Mouse (Mus musculus) activated CD4-positive, CD25-positive, alpha-beta regulatory T cell, adult 4 months (primary cell): ENCODE data around the gene Notch2. TPM values are rescaled to one million over a fixed set of nuclear protein-coding genes. Genes with fewer than 3 reads are reported as not detected.
"Not testable (repeated sequence)": the region's sequence is repeated elsewhere in the genome, so short reads cannot be mapped to it uniquely, and the experiment has no call there.

ENCODE experiments used
- ATAC-seq: one replicate; pipeline ENCODE4 v1.8.0; 2017
- polyA plus RNA-seq, 2 experiments: library from polyadenylated mRNA; unstranded; fragments of 100-300 nt; shearing (Covaris generic); gene quantifications; one replicate each; pipeline ENCODE4 v1.2.1; 2017

Gene Notch2
- polyA plus RNA-seq, 2 experiments from 2014 or later, result 14.1 to 17.5 TPM

DNA sequence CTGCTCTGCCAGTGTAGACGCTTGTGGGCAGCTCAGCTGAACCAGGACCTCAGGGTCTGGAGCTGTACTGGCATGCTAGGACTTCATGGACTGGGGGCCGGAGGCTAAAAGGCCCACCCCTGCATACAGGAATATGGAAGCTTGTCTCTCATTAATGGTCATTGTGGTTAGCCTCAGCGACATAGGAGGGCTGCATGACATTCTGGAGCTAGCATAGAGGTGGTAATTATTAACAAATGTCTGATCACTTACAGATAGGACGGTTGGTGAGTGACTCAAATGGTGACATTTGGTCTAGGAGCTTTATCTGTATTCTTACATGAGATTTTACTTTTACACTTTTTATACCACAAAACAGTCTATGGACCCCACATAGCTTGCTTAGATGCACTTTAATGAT is 92.8 kb downstream of the Notch2 start:
- no peak for ATAC-seq

DNA sequence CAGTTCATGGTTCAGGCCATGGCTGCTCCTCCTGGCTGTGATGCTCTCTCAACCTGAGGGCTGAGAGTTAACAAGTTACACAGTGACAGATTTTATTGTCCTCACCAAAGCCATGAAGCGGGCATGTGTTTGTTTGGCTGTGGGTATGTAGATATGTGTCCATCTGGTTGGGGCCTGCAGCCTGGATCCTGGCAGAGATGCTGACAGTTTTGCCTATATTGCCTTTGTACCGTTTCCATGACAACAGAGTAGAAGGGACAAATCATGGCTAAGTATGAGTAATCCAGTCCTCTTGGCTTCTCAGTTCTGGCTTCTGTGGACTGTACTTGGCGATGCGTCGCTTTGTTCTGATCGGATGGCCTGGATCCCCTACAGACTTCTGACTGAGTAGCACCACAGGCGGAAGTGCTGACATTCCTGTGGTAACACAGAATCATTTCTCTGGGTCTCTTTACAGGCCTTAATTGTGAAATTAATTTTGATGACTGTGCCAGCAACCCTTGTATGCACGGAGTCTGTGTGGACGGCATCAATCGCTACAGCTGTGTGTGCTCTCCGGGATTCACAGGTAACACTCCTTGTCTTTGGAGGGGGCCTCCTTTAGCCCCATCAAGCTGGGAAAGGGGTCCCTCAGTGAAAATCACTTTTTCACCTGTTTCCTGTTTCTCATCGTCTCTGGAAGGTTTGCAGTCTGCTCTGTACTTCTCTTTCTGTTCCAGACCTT is 93.4 kb downstream of the Notch2 start:
- ATAC-seq, result no peak

DNA sequence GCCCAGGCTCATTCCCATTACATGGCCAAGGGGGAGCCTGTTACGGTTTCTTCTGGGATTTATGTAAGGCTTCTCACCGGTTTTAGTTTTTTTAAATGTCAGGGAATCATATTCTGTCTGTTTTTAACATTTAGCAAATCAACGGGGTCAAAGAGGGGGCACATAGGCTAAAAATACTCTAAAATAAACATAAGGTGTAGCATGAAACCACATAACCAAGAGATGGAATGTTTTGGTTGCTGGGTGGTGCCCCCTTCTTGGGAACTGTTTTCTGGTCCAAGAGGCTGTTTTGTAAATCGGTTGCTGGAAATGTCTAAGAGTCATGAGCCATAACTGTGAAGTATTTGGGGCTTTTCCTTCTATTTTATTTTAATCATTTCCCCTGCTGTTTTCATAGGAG is 95.1 kb downstream of the Notch2 start:
- no peak for ATAC-seq

DNA sequence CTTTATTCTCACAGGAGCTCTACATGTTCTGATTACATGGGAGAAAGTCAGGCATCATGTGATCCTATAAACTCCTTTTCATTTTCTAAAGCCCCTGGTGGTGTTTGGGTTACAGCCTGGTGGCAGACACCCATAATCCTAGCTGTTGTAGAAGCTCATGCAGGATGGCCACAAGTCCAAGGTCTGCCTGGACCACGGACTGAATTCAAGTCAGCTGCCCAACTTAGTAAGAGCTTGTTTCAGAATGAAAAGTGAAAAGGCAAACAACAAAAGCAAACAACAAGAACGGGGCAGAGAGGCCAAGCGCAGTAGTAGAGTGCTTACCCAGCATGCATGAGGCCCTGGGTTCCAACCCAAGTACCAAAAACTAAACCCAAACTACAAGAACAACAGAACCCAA is 95.5 kb downstream of the Notch2 start:
- no peak for ATAC-seq

DNA sequence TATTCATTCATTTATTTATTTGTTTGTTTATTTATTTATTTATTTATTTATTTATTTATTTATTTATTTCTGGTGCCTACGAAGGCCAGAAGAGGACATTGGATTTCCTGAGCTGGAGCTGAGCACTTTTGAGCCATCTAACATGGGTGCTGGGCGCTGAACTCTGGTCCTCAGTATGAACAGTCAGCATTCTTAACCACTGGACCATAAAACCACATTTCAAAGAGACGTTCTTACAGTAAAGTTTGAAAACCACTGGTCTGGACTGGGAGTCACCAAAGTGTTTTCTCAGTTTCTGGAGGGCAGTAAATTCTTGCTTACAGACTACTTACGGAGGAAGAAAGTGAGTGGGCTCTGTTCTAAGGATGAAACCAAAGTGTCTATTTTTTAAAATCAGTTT is 97.3 kb downstream of the Notch2 start:
- no peak for ATAC-seq

DNA sequence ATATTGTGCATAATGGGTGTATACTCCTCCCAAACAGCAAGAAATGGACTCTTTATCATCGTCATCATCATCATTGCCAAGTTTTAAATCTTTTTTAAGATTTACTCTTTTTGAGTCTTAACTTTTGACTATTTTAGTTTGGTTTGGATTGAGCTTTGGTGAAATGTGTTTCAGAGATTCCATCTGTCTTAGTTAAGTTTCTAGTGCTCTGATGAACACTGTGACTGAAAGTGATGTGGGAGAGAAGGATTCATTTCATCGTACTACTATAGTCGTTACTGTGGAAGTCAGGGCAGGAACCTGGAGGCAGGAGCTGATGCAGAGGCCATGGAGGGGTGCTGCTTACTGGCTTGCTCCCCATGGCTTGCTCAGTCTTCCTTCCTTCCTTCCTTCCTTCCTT is 104.9 kb downstream of the Notch2 start:
- no peak for ATAC-seq

DNA sequence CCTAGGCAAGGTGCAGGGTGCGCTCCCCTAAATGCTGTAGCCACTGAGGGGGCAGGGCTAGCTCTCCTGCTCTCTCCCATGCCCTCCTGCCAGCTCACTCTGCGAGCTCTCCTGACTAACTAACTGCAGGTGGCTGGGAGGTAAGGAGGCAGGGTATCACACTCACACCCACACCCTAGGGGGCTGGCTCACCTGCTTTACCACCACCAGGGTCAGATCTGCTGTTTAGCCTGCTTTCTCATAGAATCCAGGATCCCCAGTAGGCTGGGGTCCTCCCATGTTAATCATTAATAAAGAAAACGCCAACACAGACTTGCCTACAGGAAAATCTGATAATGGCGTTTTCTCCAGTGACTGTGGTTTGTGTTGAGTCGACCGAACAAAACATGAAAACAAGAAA is 106.0 kb downstream of the Notch2 start:
- ATAC-seq, result no peak

DNA sequence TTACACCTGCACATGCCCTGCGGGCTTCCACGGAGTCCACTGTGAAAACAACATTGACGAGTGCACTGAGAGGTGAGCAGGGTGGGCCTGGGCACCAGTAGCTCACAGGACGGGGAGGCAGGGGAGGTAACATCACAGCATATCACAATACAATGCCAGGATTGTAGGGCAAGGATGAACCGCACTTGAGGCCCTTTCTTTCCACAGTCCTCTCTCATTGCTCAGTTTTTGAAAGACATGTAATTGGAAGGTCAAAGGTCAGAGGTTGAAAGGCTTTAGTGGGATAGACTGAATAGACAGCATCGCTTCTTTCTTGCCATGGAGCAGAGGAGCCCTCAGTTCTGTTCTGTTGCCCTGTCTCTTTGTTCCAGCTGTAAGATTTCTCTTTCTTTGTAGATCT is 107.6 kb downstream of the Notch2 start:
- ATAC-seq, result no peak

DNA sequence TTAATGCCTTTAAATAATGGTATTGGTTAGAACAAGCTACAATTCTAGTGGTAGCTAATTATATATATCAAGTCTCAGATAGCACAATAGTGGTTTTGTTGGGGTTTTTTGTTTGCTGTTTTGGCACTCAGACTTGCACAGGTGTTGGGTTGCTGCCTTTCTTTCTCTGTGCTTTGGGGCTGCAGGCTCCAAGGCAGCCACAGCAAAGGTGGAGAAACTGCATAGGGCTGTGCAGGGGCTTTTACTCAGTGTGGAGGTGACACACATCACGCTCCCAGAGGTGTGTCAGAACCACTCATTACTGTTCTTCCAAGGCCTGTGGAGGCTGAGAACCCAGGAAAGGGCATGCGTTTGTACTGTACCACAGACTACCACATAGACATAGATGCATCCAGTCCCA is 114.4 kb downstream of the Notch2 start:
- ATAC-seq, result no peak

DNA sequence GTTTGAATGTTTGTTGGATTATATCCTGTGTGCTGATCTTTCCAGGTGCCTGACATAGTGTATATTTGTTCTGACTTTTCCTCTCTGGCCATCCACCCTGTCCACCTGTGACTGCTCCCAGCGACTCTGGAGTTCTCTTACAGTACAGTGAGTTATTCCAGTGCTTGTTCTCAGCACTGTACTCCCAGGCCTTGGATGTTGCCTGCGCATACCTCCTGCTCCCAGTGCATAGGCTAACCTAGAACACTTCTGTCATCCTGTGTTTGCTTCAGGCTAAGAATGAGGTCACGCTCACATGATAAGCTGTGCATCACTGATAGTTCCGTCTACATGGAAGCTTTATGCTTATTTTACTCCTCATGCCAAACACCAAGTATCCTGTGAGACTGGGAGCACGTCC is 115.4 kb downstream of the Notch2 start:
- ATAC-seq, result no peak

DNA sequence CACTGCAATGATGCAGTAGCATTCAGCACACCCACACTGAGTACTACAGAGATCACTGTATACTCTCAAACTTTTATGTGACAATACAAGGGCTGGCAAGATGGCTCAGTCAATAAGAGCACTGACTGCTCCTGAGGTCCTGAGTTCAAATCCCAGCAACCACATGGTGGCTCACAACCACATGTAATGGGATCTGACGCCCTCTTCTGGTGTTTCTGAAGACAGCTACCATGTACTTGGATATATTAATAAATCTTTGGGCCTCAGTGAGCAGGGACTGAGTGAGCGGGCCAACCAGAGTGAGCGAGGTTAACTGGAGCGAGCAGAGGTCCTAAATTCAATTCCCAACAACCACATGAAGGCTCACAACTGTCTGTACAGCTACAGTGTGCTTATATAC is 118.8 kb downstream of the Notch2 start:
- not testable (repeated sequence) for ATAC-seq

DNA sequence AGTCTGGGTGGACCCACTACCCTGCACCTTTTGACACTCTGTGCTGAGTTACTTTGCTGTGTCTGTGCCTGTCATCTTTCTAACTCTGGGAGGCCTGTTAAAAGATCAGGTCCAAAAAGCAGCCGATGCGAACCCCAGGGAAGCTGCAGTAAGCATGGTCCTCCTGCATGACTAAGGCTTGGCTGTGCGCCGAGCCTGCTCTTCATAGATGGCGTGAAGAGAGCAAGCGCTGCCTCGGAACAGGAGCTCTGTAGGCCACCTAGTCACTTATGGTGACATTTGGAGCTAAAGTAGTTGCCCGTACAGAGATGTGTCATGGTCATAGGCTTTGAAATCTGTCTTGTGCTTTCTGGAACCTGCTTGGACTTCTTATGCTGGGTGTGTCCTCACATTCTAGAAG is 119.3 kb downstream of the Notch2 start:
- ATAC-seq, result no peak

DNA sequence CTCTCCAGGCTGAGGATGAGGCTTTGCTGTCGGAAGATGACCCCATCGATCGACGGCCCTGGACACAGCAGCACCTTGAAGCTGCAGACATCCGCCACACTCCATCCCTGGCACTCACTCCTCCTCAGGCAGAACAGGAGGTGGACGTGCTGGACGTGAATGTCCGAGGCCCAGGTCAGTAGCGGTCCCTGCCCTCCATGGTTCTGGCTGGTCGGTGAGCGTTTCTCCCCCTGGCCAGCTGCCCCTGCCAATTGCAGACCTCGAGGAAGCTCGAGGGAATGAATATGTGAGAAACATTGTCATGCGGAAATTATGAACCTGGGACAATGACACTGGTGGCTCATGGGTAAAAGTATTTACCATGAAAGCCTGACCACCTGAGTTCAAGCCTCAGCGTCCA is 128.1 kb downstream of the Notch2 start:
- ATAC-seq, result no peak

DNA sequence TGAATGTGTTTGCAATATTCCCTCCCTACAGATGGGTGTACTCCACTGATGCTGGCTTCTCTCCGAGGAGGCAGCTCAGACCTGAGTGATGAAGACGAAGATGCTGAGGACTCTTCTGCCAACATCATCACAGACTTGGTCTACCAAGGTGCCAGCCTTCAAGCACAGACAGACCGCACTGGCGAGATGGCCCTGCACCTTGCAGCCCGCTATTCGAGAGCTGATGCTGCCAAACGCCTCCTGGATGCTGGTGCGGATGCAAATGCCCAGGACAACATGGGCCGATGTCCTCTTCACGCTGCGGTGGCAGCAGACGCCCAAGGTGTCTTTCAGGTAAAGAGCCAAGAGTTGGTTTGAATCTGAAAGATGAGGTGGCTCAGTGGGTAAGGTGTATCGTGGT is 129.5 kb downstream of the Notch2 start:
- ATAC-seq, result no peak

DNA sequence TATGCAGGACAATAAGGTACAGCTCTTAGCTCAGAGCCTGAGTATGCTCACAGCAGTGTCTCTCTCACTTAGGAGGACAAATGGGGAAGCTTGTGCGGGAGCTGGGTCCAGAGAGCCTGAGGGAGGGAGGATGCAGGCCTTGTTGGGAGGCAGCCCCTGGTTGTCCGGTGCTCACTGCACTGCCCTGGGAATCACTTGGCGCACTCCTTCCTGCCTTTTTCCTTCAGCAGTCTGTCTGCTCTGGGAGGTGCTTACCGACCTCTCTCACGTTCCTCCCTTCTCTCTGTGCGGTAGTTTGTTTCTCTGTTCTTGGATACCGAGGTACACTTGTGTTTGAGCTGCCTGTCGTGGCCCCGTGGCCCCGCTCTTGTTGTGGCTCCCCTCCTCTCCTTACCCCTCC is 131.9 kb downstream of the Notch2 start:
- ATAC-seq, result no peak

DNA sequence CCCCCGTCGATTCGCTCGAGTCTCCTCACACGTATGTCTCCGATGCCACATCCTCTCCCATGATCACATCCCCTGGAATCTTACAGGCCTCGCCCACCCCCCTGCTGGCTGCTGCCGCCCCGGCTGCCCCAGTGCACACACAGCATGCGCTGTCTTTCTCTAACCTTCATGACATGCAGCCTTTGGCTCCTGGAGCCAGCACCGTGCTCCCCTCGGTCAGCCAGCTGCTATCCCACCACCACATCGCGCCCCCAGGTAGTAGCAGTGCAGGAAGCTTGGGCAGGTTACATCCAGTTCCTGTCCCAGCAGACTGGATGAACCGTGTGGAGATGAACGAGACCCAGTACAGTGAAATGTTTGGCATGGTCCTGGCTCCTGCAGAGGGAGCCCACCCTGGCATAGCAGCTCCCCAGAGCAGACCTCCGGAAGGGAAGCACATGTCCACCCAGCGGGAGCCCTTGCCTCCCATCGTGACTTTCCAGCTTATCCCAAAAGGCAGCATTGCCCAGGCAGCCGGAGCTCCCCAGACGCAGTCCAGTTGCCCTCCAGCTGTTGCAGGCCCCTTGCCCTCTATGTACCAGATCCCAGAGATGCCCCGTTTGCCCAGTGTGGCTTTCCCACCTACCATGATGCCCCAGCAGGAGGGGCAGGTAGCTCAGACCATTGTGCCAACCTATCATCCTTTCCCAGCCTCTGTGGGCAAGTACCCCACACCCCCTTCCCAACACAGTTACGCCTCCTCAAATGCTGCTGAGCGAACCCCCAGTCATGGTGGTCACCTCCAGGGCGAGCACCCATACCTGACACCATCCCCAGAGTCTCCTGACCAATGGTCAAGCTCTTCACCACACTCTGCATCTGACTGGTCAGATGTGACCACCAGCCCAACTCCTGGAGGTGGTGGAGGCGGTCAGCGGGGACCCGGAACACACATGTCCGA is 133.4 kb downstream of the Notch2 start:
- no peak for ATAC-seq

DNA sequence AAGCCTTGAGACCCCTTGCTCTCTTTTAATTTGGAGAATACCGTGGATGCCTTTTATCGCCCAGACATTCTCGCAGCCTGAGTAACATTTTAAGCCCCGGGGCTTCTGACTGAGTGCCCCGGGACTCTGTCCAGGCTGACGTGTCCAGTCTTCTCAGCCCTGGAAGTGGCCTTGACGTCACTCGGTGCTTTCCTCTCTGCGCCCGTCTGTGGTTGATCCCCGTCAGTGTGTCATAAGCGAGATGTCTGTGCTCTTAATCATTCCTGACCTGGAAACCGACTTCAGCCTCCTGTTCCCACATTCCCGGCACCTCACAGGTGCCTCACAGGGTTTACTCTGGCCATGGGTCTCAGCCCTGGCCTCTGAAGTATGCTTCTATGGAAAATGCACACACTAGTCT is 134.4 kb downstream of the Notch2 start:
- no peak for ATAC-seq

DNA sequence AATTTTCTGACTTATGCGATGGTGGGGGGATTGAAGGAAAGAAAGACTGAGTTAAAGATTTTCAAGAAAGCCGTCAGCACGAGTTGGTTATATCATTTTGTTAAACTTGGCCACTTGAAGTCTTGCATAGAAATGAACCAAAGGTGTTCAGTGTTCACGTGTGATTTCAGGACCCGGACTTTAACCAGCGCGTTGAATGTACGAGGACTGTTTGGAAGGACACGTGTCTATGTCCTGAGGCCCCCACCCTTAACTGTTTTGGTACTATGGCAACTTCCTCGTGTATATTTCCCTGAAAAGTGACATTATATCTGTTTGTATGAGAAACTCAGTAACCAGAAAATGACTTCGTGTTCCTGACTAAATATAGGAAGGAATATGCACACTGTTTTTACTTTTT is 136.6 kb downstream of the Notch2 start:
- ATAC-seq, result no peak

DNA sequence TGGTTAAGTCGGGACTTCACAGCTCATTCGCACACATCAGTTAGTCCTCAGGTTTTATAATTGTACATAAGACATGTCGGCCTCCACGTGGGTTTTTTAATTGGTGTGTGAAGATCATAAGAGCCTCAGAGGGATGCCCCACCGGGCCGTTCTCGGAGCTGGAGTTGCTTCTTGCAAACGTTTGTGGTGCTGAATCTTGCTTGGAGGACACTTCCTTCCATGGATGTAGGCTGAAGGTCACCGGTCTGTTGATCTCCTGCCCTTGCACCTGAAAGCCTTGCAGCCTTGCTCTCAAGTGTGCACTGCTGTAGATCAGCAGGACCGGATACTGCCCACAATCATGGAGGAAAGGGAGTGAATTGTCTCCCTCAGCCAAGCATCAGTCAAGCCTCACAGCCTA is 137.7 kb downstream of the Notch2 start:
- no peak for ATAC-seq

DNA sequence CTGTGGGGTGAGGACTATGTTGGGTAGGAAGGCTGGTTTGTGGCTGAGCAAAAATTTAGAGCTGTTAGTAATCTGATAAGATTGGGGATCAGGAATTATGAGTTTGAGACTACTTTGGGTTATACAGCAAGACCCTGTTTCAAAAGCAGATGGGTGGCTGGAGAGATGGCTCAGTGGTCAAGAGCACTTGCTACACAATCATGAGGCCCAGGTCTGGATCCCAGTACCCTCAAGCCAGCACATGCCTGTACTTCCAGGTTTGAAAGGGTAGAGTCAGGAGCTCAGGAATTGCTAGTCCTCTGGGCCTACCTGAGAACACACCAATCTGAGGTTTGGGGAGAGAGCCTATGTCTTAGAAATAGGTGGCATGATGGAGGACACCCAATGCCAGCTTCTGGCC is 140.1 kb downstream of the Notch2 start:
- ATAC-seq, result no peak

DNA sequence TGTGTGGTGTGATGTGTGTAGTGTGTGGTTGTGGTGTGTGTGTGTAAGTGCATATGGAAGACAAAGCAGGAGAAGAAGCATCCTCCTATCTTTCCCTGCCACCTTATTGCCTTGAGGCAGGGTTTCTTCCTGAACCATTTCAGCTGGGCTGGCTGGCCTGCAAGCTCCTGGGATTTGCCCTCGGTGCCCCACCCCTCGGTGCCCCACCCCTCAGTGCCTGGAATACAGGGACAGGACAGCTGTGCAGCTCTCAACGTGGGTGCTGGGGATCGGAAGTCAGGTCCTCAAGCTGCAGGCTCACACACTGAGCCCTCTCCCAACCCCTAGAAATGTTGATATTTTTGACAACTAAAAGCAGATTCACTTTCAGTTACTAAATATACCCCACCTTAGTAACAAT is 142.8 kb downstream of the Notch2 start:
- no peak for ATAC-seq

DNA sequence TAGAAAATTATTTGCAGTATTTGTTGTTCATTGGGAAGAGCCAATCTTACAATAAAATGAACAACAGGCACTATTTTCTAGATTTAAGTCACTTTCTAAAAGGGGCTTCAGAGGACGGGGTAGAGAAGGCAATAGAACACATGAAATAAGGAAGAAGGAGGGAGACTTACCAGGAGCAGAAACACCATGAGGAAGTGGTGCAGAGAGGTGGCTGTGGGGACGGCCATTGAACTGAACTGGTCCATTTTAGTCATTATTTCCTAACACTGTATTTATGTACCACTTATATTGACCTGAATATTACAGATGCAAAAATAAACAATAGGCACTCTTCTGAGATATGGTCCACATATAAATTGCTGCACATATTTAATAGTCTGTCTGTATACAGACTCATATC is 143.7 kb downstream of the Notch2 start:
- no peak for ATAC-seq

DNA sequence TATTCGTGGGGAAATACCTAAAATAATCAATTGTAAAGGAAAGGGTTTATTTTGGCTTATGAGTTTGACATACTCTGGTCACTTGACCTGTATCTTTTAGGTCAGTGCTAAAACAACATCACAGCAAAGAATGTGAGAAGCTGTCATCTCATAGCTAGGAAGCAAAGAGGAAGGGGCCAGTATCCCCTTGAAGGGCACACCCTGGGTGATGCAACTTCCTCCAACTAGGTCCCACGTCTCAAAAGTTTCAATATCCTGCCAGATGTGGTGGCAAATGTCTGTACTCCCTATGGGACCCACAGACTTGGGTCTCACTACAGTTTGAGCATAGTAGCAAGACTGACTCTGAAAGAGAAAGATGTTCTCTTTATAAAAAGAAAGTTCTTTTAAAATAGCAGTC is 144.3 kb downstream of the Notch2 start:
- no peak for ATAC-seq

DNA sequence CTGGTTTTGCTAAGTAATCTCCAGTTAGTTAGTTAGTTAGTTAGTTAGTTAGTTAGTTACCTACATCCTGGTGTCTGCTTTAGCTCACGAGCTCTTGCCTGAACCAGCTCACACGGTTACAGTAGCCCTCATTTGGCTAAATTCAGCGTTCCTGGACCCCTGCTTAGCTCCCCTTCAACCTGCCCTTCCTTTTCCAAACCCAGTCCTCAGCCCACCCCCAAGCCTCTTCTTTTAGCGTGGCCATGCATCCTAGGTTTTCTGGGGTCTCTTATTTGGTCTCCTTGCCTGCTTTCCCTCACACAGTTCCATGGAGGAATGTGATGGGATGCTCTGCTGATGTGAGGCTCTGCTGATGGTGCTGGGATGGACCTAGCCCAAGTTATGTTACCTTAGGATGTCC is 145.3 kb downstream of the Notch2 start:
- ATAC-seq, result no peak
